Mouse (Mus musculus) CH12.LX (cell line): ENCODE results near the gene Grk3. TPM values are rescaled to one million over a fixed set of nuclear protein-coding genes. Genes with fewer than 3 reads are reported as not detected.

ENCODE experiments used
- DNase-seq: peaks from one replicate; pipeline ENCODE4 v3.0.0-alpha.2; 2013; ENCODE audit errors: extremely low read depth
- H3K27ac ChIP-seq: 2 replicates; pipeline ENCODE4 v1.5.1; 2012; ENCODE audit warnings: low read depth, mild to moderate bottlenecking, control low read depth, moderate library complexity; ENCODE audit not compliant: insufficient read depth
- H3K27me3 ChIP-seq: replicated peaks from 2 replicates; pipeline ENCODE3; 2012; ENCODE audit warnings: inconsistent platforms
- H3K36me3 ChIP-seq, 2 experiments: replicated peaks in 1 of 2; 2 replicates each; pipeline versions ENCODE3 to v1.6.1; 2012; ENCODE audit warnings: inconsistent platforms in 1 of 2, low read length in 1 of 2, mild to moderate bottlenecking in 1 of 2, mixed read lengths in 1 of 2, moderate library complexity in 1 of 2; ENCODE audit not compliant: control insufficient read depth in 1 of 2, insufficient read depth in 1 of 2
- H3K4me1 ChIP-seq, 2 experiments: 2 replicates each; pipeline ENCODE4 v1.6.1; 2012; ENCODE audit warnings: inconsistent platforms in 1 of 2, moderate library complexity in 1 of 2; ENCODE audit not compliant: insufficient read depth in 2 of 2, control insufficient read depth in 1 of 2
- H3K4me2 ChIP-seq: 2 replicates; pipeline ENCODE4 v1.6.1; 2012; ENCODE audit warnings: low read depth, mild to moderate bottlenecking, control low read depth; ENCODE audit not compliant: poor library complexity, insufficient read depth, severe bottlenecking
- H3K4me3 ChIP-seq, 3 experiments: fragments of 150-350 bp in 1 of 3; sonication (generic) in 1 of 3; replicated peaks in 1 of 3; 2 replicates each; pipeline versions ENCODE3 to v1.5.1; 2011 to 2012; ENCODE audit warnings: low read depth in 2 of 3, low read length in 2 of 3, mild to moderate bottlenecking in 2 of 3, moderate library complexity in 2 of 3, control low read depth in 1 of 3, improper control_type of control experiment in 1 of 3, inconsistent platforms in 1 of 3, mixed read lengths in 1 of 3; ENCODE audit not compliant: poor library complexity in 1 of 3
- H3K79me2 ChIP-seq: replicated peaks from 2 replicates; pipeline ENCODE4 v1.6.1; 2012; ENCODE audit warnings: mild to moderate bottlenecking, moderate library complexity; ENCODE audit not compliant: control insufficient read depth, poor library complexity, insufficient read depth, severe bottlenecking; ENCODE audit errors: extremely low read depth
- H3K9ac ChIP-seq: 2 replicates; pipeline ENCODE4 v1.6.1; 2012; ENCODE audit warnings: low read depth, mild to moderate bottlenecking, control low read depth, moderate library complexity; ENCODE audit not compliant: insufficient read depth
- H3K9me3 ChIP-seq: replicated peaks from 2 replicates; pipeline ENCODE3; 2012; ENCODE audit warnings: low read length, inconsistent platforms, mixed read lengths
- CHD1 ChIP-seq: IDR thresholded peaks from 2 replicates; pipeline ENCODE4 v1.6.1; 2012; ENCODE audit warnings: low read depth, low read length, improper control_type of control experiment, inconsistent platforms
- CHD2 ChIP-seq: IDR thresholded peaks from 2 replicates; pipeline ENCODE4 v1.6.1; 2011; ENCODE audit warnings: low read length, improper control_type of control experiment
- E2F4 ChIP-seq: IDR thresholded peaks from 2 replicates; pipeline ENCODE4 v1.6.1; 2011; ENCODE audit warnings: low read depth, low read length, improper control_type of control experiment; ENCODE audit not compliant: insufficient replicate concordance
- ELF1 ChIP-seq: IDR thresholded peaks from 2 replicates; pipeline ENCODE4 v1.6.1; 2014; ENCODE audit warnings: low read depth, mild to moderate bottlenecking, inconsistent platforms, low read length, improper control_type of control experiment
- EP300 ChIP-seq: IDR thresholded peaks from 2 replicates; pipeline ENCODE4 v1.6.1; 2011; ENCODE audit warnings: low read length, improper control_type of control experiment
- ETS1 ChIP-seq: conservative IDR thresholded peaks from 2 replicates; pipeline ENCODE4 v1.6.1; 2012; ENCODE audit warnings: low read depth, mild to moderate bottlenecking, inconsistent platforms, low read length, improper control_type of control experiment, moderate library complexity
- GABPA ChIP-seq: IDR thresholded peaks from 2 replicates; pipeline ENCODE4 v1.6.1; 2012; ENCODE audit warnings: low read depth, low read length, improper control_type of control experiment, inconsistent platforms; ENCODE audit not compliant: insufficient replicate concordance
- HCFC1 ChIP-seq: IDR thresholded peaks from 2 replicates; pipeline ENCODE4 v1.6.1; 2012; ENCODE audit warnings: low read depth, mild to moderate bottlenecking, inconsistent platforms, low read length, improper control_type of control experiment
- IRF4 ChIP-seq: IDR thresholded peaks from 2 replicates; pipeline ENCODE4 v1.6.1; 2014; ENCODE audit warnings: low read depth, mild to moderate bottlenecking, inconsistent platforms, low read length, improper control_type of control experiment
- JUN ChIP-seq: IDR thresholded peaks from 2 replicates; pipeline ENCODE4 v1.6.1; 2011; ENCODE audit warnings: low read depth, mild to moderate bottlenecking, low read length, improper control_type of control experiment, moderate library complexity; ENCODE audit not compliant: insufficient read depth
- MAX ChIP-seq: IDR thresholded peaks from 2 replicates; pipeline ENCODE4 v1.6.1; 2011; ENCODE audit warnings: low read length, improper control_type of control experiment
- MAZ ChIP-seq: IDR thresholded peaks from 2 replicates; pipeline ENCODE4 v1.6.1; 2012; ENCODE audit warnings: low read depth, mild to moderate bottlenecking, inconsistent platforms, low read length, improper control_type of control experiment, moderate library complexity
- MEF2A ChIP-seq: IDR thresholded peaks from 2 replicates; pipeline ENCODE4 v1.6.1; 2014; ENCODE audit warnings: low read depth, mild to moderate bottlenecking, inconsistent platforms, low read length, improper control_type of control experiment, borderline replicate concordance
- MXI1 ChIP-seq: IDR thresholded peaks from 2 replicates; pipeline ENCODE4 v1.6.1; 2011; ENCODE audit warnings: mild to moderate bottlenecking, low read depth, low read length, improper control_type of control experiment
- MYC ChIP-seq: IDR thresholded peaks from 2 replicates; pipeline ENCODE4 v1.6.1; 2011; ENCODE audit warnings: low read depth, mild to moderate bottlenecking, improper control_type of control experiment, low read length
- NELFE ChIP-seq: IDR thresholded peaks from 2 replicates; pipeline ENCODE4 v1.6.1; 2011; ENCODE audit warnings: low read depth, low read length, improper control_type of control experiment
- POLR2A ChIP-seq: IDR thresholded peaks from 2 replicates; pipeline ENCODE4 v1.6.1; 2011; ENCODE audit warnings: low read depth, mild to moderate bottlenecking, improper control_type of control experiment, low read length
- POLR2AphosphoS2 ChIP-seq: IDR thresholded peaks from 2 replicates; pipeline ENCODE4 v1.6.1; 2011; ENCODE audit warnings: low read depth, low read length, improper control_type of control experiment
- RAD21 ChIP-seq: IDR thresholded peaks from 2 replicates; pipeline ENCODE4 v1.6.1; 2011; ENCODE audit warnings: low read depth, mild to moderate bottlenecking, low read length, improper control_type of control experiment, moderate library complexity
- TBP ChIP-seq: conservative IDR thresholded peaks from 2 replicates; pipeline ENCODE4 v1.6.1; 2011; ENCODE audit warnings: low read depth, low read length, improper control_type of control experiment
- TCF12 ChIP-seq: IDR thresholded peaks from 2 replicates; pipeline ENCODE4 v1.6.1; 2014; ENCODE audit warnings: low read depth, mild to moderate bottlenecking, inconsistent platforms, low read length, improper control_type of control experiment
- UBTF ChIP-seq: IDR thresholded peaks from 2 replicates; pipeline ENCODE4 v1.6.1; 2012; ENCODE audit warnings: low read depth, mild to moderate bottlenecking, inconsistent platforms, low read length, improper control_type of control experiment, moderate library complexity
- ZKSCAN1 ChIP-seq: IDR thresholded peaks from 2 replicates; pipeline ENCODE4 v1.6.1; 2012; ENCODE audit warnings: low read depth, inconsistent platforms, low read length, improper control_type of control experiment, borderline replicate concordance
- ZMIZ1 ChIP-seq: IDR thresholded peaks from 2 replicates; pipeline ENCODE4 v1.6.1; 2012; ENCODE audit warnings: low read depth, mild to moderate bottlenecking, inconsistent platforms, low read length, improper control_type of control experiment
- dilution Hi-C: fragments of 300-500 bp; cut with MboI; formaldehyde crosslinking; loops from 2 replicates; pipeline ENCODE4 v1.14.3; 2020; ENCODE audit warnings: low sequenced_read_pairs; ENCODE audit not compliant: extremely low pct_unique_long_range_greater_than_20kb, extremely low pct_ligation_motif_present
- in situ Hi-C: fragments of 300-500 bp; cut with MboI; formaldehyde crosslinking; loops from 3 replicates; pipeline ENCODE4 v1.14.3; 2019; ENCODE audit warnings: low sequenced_read_pairs, low pct_ligation_motif_present, low pct_unique_long_range_greater_than_20kb, mixed read lengths
- polyA plus RNA-seq: library from polyadenylated mRNA; unstranded; fragments of >175 nt; gene quantifications from 2 replicates; pipeline ENCODE4 v1.2.1, GENCODE M21; 2012; ENCODE audit warnings: low read depth; ENCODE audit not compliant: insufficient read length
- total RNA-seq, 2 experiments: library from RNA; depleted of rRNA; stranded (reverse); fragments of 300-350 nt in 1 of 2; fragments of >200 nt in 1 of 2; gene quantifications; 2 replicates each; pipeline ENCODE4 v1.2.3; 2012 to 2014

Gene Grk3
- total and polyA plus RNA-seq, 3 experiments, result not detected

DNA sequence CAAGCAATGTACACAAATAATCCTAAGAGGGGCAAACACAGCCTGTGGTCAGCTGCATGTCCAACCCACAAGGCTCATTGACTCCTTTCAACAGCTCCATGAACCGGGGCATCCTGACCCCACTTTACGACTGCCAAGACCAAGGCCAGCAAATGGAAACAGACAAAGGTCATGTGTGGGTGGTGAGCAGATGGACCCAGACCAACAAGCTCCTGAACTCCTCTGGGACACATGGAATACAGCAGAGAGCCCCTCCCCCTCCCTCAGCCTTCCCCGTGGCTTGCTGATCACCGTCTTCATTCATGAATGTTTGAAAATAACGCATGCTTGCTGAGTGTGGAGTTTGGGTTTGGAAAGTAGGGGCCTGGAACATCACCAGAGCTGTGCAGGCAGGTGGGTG lies 57.3 kb downstream of the Grk3 start:
- Histone ChIP-seq H3K9ac (no peak overlapping the region), H3K27me3 (no peaks in the 10 kb centered on the region)
- TF ChIP-seq ELF1, result no peak
- no peak for TF ChIP-seq GABPA
- TF ChIP-seq POLR2A, result no peak
- TF ChIP-seq MAZ, result no peak
- TF ChIP-seq MEF2A, result no peak
- no peak for TF ChIP-seq MAX
- TF ChIP-seq EP300, result no peak
- TF ChIP-seq CHD1, result no peak
- TF ChIP-seq, all 38 proteins: peak for 0
- Histone ChIP-seq H3K9me3 (peaks cover 88% of the 10 kb centered on the region), H3K79me2 (no peaks in the 10 kb centered on the region), H3K27ac (no peak overlapping the region), H3K4me2 (no peak overlapping the region), H3K4me3 (no peak overlapping the region), H3K36me3 (no peaks in the 10 kb centered on the region), H3K4me1 (no peaks in the 10 kb centered on the region)
- dilution Hi-C loops (no loop called here), in situ Hi-C loops (no loop called here)
- DNase-seq, result no peak

DNA sequence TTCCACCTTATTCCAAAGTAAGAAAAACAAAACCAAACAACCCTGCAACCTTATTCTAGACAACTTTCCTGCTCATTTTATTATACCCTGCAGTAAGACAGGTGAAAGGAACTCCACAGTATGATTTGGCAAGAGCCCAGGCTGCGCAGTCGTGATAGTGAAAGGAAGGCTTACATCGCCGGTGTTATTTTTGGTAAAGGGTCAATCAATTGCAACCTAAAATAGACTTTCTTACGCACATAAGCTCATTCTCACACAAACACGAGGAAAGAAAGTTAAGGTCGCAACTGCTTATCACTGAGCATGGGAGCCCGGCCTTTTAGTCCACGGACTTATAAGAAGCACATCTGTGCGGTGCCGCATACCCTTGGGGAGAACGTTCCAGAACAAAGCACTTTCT lies 58.8 kb downstream of the Grk3 start:
- in situ Hi-C loops (no loop called here), dilution Hi-C loops (no loop called here)
- Histone ChIP-seq H3K4me2 (no peak overlapping the region), H3K79me2 (no peaks in the 10 kb centered on the region), H3K27ac (no peak overlapping the region), H3K9me3 (peaks cover 89% of the 10 kb centered on the region), H3K9ac (no peak overlapping the region), H3K36me3 (no peaks in the 10 kb centered on the region), H3K4me1 (no peaks in the 10 kb centered on the region), H3K27me3 (no peaks in the 10 kb centered on the region)
- no peak for DNase-seq
- no peak for TF ChIP-seq UBTF
- TF ChIP-seq POLR2AphosphoS2, result no peak
- no peak for TF ChIP-seq CHD2
- no peak for TF ChIP-seq HCFC1
- TF ChIP-seq ZKSCAN1, result no peak
- TF ChIP-seq TCF12, result no peak
- no peak for TF ChIP-seq MAX
- TF ChIP-seq, all 38 proteins: peak for 0
- no peak overlapping the region for H3K4me3 ChIP-seq

DNA sequence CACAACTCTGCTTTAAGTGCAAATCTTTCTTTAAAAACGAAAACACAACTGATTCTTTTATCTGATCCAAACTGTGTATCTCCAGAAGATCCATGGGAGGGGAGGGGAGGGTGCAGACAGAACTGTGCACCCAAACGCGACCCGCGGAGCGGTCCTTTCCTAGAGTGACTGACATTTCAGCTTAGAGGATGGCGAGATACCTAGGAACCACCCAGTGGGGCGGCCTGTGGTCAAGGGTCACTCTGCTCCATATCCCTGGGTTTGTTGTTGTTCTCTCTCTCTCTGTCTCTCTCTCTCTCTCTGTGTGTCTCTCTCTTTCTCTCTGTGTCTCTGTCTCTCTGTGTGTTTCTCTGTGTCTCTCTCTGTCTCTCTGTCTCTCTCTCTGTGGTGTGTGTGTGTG lies 59.2 kb downstream of the Grk3 start:
- no peaks in the 10 kb centered on the region for H3K4me1 ChIP-seq
- no peaks in the 10 kb centered on the region for H3K36me3 ChIP-seq
- in situ Hi-C loops (no loop called here), dilution Hi-C loops (no loop called here)
- H3K9ac ChIP-seq, result no peak overlapping the region
- no peak overlapping the region for H3K27ac ChIP-seq
- DNase-seq, result no peak
- H3K4me3 ChIP-seq, result no peak overlapping the region
- H3K4me2 ChIP-seq, result no peak overlapping the region
- H3K79me2 ChIP-seq, result no peaks in the 10 kb centered on the region
- TF ChIP-seq E2F4, result no peak
- no peak for TF ChIP-seq MAZ
- no peak for TF ChIP-seq ZMIZ1
- TF ChIP-seq NELFE, result no peak
- no peak for TF ChIP-seq TBP
- no peak for TF ChIP-seq CHD2
- no peak for TF ChIP-seq MYC
- TF ChIP-seq MXI1, result no peak
- no peak for TF ChIP-seq RAD21
- no peak for TF ChIP-seq JUN
- TF ChIP-seq ETS1, result no peak
- no peak for TF ChIP-seq IRF4
- TF ChIP-seq ELF1, result no peak
- no peak for TF ChIP-seq POLR2A
- no peaks in the 10 kb centered on the region for H3K27me3 ChIP-seq
- peaks cover 89% of the 10 kb centered on the region for H3K9me3 ChIP-seq
